Comparison of ENCODE assay signal across 8 mouse cellular contexts in the genomic region with DNA sequence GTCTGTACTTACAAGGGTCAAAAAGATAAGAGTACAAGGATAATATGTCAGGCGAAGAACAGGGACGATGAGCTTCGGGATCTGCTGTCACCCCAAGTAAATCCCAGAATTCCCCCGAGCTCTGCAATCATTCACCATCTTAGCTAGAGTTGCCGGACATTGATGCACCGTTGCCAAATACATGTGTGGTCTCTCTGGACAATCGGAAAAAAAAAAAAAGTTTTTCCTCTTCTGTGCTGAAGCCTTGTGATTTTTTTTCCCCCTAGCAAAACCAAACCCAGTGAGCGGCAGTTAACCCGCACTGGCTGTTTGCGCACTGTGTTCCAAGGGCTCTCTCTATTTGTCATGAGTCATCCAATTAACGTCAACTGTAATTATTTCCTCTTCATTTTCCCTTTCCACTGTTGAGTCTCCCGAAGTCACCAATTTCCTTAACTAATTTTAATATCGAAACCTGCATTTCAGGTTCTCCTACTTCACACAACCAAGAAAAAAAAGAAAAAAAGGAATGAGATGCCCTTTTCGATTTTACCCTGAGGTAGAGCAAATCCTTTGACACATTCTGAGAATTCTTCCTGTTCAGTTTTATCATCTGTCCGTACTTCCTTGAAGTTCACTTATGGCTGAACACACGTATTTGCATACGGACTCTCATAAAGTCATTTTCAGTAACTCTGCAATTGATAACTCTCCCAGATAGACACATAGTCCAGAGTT.
A peak's percentile ranks its signal among the peaks of the same experiment; 100 is the strongest.
DNase-seq lines count a peak whose midpoint lies in the region; ATAC-seq and TF ChIP-seq lines count a peak whose summit lies in the region.

No protein-coding gene starts in this region.

- no peak for TF ChIP-seq CTCF in forebrain, postnatal 0 days (IDR thresholded peaks at IDR 0.05; ENCODE audit: low read depth)
- TF ChIP-seq CTCF in small intestine, adult 2 months (IDR thresholded peaks at IDR 0.05; ENCODE audit: extremely low read depth, insufficient read length, insufficient replicate concordance, low read depth, low read length), result no peak

- 46% methylated on average over 17 of the region's 17 CpGs for WGBS in heart, embryonic 12.5 days
- 67% methylated on average over 17 of the region's 17 CpGs for WGBS in forebrain, postnatal 0 days
- WGBS in liver, embryonic 15.5 days (ENCODE audit: insufficient replicate concordance), result 14% methylated on average over 17 of the region's 17 CpGs
- WGBS in small intestine, adult 2 months, result 6% methylated on average over 17 of the region's 17 CpGs

- no peak for TF ChIP-seq POLR2A in small intestine, adult 2 months (IDR thresholded peaks at IDR 0.05; ENCODE audit: low read depth, low read length)

- no peak overlapping the region for H3K27ac ChIP-seq in heart, embryonic 12.5 days (ENCODE audit: poor library complexity, severe bottlenecking)
- no peak overlapping the region for H3K27ac ChIP-seq in forebrain, postnatal 0 days (ENCODE audit: low read depth, low read length)
- no peak overlapping the region for H3K27ac ChIP-seq in liver, embryonic 15.5 days (replicated peaks)
- H3K27ac ChIP-seq in small intestine, adult 2 months (ENCODE audit: insufficient read depth, low read depth, low read length), result peak overlapping the region; percentile 96

- no peak overlapping the region for H3K9ac ChIP-seq in heart, embryonic 12.5 days
- H3K9ac ChIP-seq in forebrain, postnatal 0 days, result no peak overlapping the region
- H3K9ac ChIP-seq in liver, embryonic 15.5 days, result no peak overlapping the region

- H3K27me3 ChIP-seq in heart, embryonic 12.5 days (replicated peaks), result no peaks in the 10 kb centered on the region
- no peaks in the 10 kb centered on the region for H3K27me3 ChIP-seq in forebrain, postnatal 0 days (ENCODE audit: insufficient read depth, low read length)
- no peaks in the 10 kb centered on the region for H3K27me3 ChIP-seq in liver, embryonic 15.5 days
- H3K27me3 ChIP-seq in small intestine, adult 2 months (ENCODE audit: control insufficient read depth, insufficient read depth, low read length), result no peaks in the 10 kb centered on the region

- H3K9me3 ChIP-seq in heart, embryonic 12.5 days (replicated peaks), result no peaks in the 10 kb centered on the region
- H3K9me3 ChIP-seq in forebrain, postnatal 0 days (ENCODE audit: low read length), result no peaks in the 10 kb centered on the region
- no peaks in the 10 kb centered on the region for H3K9me3 ChIP-seq in liver, embryonic 15.5 days (replicated peaks)

- DNase-seq in heart, adult 8-10 months (ENCODE audit: low spot score), result no peak
- DNase-seq in MN1 (ENCODE audit: low spot score), result peak; percentile 79
- no peak for DNase-seq in forebrain, postnatal 0 days
- no peak for DNase-seq in left cerebral cortex, adult 18-20 months (ENCODE audit: low spot score in 2 of 2)
- no peak for DNase-seq in embryo, embryonic 10.5 days (ENCODE audit: low spot score)

- ATAC-seq in heart, embryonic 12.5 days (ENCODE audit: insufficient number of reproducible peaks, low FRiP score), result peak; percentile 29; the same call in 1 of the 2 replicates
- no peak for ATAC-seq in forebrain, postnatal 0 days
- ATAC-seq in liver, embryonic 15.5 days (ENCODE audit: insufficient read depth), result no peak

- no peaks in the 10 kb centered on the region for H3K36me3 ChIP-seq in heart, embryonic 12.5 days
- no peaks in the 10 kb centered on the region for H3K36me3 ChIP-seq in forebrain, postnatal 0 days (ENCODE audit: insufficient read depth)
- H3K36me3 ChIP-seq in liver, embryonic 15.5 days (replicated peaks), result no peaks in the 10 kb centered on the region
- no peaks in the 10 kb centered on the region for H3K36me3 ChIP-seq in small intestine, adult 2 months (ENCODE audit: control insufficient read depth, insufficient read depth, low read length)

- H3K4me2 ChIP-seq in heart, embryonic 12.5 days, result peak overlapping the region; percentile 66
- H3K4me2 ChIP-seq in forebrain, postnatal 0 days (ENCODE audit: low read depth), result peak overlapping the region; percentile 18; the same call in 1 of the 2 replicates
- H3K4me2 ChIP-seq in liver, embryonic 15.5 days, result peak overlapping the region; percentile 59

- peaks cover 27% of the 10 kb centered on the region for H3K4me1 ChIP-seq in heart, embryonic 12.5 days (replicated peaks)
- H3K4me1 ChIP-seq in forebrain, postnatal 0 days (ENCODE audit: insufficient read depth), result no peaks in the 10 kb centered on the region
- H3K4me1 ChIP-seq in liver, embryonic 15.5 days (replicated peaks), result peaks cover 25% of the 10 kb centered on the region
- H3K4me1 ChIP-seq in small intestine, adult 2 months (ENCODE audit: control insufficient read depth, insufficient read depth, insufficient read length, low read length), result peaks cover 13% of the 10 kb centered on the region; the same call in 1 of the 2 replicates

- peak overlapping the region; percentile 38 for H3K4me3 ChIP-seq in heart, embryonic 12.5 days
- H3K4me3 ChIP-seq in forebrain, postnatal 0 days (ENCODE audit: low read depth, low read length), result no peak overlapping the region
- peak overlapping the region; percentile 14 for H3K4me3 ChIP-seq in liver, embryonic 15.5 days (replicated peaks)
- H3K4me3 ChIP-seq in small intestine, adult 2 months (ENCODE audit: low read depth, low read length), result peak overlapping the region; percentile 43
